Mouse (Mus musculus) layer of hippocampus, postnatal 14 days (tissue): ENCODE measurements around the gene Pomgnt2. TPM values are rescaled to one million over a fixed set of nuclear protein-coding genes. Genes with fewer than 3 reads are reported as not detected.

Source experiments
- DNase-seq, 2 experiments: peaks; one replicate each; pipeline ENCODE4 v3.0.0; 2021 to 2022; ENCODE audit warnings: low spot score in 2 of 2, mixed read lengths in 1 of 2
- total RNA-seq, 2 experiments: library from RNA; stranded (reverse); gene quantifications; 2 replicates each; pipeline ENCODE4 v1.2.3; 2021

Gene Pomgnt2
- total RNA-seq, 2 experiments from 2014 or later: 39.0 to 39.2 TPM

DNA sequence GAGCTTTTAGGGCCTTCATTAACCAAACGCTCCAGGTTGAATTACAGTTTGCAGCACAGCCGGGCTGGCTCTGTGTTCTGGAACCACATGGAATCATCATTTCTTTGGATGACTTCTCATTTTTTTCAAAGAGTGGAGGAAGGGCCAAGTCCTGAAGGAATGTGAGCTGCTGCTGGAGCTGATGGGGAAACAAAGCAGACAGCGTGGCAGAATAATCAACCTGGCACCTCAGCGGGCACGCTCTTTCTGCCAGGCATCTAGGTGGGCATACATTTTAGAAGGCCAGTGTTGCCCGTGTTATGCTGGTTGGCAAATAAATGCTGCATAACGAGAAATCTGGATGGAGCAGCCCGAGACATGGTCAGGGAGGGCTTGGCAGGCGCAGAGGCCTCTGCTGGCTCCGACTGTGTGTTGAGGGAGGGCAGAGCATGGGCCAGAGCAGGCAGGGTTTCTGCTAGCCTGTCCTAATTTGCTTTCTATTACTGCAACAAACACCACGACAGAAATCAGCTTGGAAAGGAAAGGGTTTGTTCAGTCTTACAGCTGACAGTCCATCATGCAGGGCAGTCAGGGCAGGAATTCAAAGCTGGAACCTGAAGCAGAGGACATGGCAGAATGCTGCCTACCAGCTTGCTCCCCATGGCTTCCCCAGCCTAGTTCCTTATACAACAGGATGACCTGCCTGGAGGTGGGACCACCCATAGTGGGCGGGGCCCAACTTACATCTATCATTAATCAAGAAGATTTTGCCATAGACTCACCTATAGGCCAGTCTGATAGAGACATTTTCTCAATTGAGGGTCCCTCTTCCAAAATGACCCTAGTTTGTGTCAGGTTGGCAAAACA is 22.5 kb downstream of the Pomgnt2 start:
- DNase-seq: peak; percentile 54 to 72

- DNase-seq: no peak
Measured at GRCm38 (mm10) chr9:121973207-121973606, 23.7 kb downstream of the Pomgnt2 start.

GRCm38 (mm10) chr9:121969841-121970381 is 27.0 kb downstream of the Pomgnt2 start:
- no peak for DNase-seq

DNA sequence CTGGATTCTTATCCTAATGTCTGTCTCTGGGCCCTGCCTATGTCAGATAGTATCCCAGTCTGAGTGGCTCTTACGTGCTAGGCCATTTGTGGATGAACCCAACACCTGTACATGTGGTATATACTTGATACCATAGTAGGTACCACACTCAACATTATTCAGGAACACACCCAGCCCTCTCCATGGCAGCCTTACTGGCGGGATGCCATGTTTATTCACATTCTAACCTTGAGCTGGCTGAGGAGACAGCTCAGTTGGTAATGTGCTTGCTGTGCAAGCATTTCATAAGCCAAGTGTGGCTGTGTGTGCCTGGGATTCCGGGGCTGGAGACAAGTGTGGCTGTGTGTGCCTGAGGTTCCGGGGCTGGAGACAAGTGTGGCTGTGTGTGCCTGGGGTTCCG is 28.7 kb downstream of the Pomgnt2 start:
- DNase-seq: no peak

DNA sequence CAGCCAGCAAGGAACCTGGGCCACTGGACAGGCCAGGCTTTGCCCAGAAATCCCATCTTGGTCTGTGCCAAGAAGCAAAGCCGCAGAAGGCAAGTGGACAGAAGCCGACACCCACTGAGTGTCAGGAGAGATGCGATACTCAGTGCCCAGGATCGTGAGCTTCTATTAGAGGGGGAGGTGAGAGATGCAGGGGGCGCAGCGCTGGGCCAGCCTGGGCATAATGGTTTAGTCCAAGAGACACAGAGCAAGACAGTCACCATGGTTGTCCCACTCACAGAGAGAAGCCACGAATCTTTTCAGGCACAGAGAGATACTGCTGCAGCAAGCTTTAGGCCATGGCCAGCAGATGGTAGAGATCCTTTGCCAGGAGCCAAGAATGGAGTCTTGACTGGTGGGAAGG is 32.0 kb downstream of the Pomgnt2 start:
- no peak for DNase-seq

DNA sequence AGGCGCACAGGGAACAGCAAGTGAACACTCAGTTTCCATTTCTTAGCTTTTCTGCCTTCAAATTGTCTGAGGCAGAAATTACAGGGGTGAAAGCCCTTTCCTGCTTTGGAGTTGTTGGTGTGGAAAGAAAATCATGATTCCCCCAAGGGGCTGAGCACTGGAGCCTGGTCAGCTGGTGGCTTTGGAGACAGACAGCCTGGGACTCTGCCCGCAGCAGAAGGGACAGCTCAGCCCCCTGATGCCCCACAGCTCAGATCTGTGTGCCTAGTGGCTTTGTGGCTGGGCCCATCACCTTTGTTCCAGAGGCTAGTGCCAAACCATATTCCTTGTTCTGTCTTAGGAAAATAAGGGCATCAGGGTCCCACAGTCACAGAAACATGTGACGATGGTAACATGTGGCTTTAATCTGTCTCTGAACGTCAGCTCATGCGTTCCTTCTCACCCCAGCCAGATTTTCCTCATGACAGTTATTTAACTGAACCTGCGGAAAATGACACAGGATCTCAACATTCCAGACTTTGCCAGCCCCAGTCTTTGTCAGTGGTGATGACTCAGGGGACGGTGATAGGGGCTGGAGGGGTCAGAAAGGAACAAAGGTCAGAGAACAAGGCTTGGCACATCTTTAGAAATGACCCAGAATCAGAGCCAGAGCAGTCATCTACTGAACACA is 36.8 kb downstream of the Pomgnt2 start:
- DNase-seq: no peak

GRCm38 (mm10) chr9:121952596-121952995 is 44.3 kb downstream of the Pomgnt2 start:
- DNase-seq: no peak

DNA sequence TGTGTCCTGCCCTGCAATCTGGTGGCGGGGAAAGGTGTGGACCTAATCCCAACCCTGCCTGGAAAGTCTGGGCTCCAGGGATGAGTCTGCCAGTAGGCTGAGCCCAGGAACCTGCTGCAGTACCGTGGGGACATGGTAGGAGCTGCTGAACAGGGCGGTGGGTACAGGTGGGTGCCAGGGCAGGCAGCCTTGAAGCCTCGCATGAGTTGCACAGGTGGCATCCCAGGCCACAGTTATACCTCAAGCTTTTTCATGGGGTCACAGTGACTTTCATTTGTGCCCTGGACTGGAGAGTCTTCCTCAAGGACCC is 45.8 kb downstream of the Pomgnt2 start:
- DNase-seq: no peak

GRCm38 (mm10) chr9:121950418-121951113 is 46.3 kb downstream of the Pomgnt2 start, which contains the start of gene Fam198a:
Fam198a (plus strand) TSS chr9:121950988.
- DNase-seq: peak; percentile 52 to 71

DNA sequence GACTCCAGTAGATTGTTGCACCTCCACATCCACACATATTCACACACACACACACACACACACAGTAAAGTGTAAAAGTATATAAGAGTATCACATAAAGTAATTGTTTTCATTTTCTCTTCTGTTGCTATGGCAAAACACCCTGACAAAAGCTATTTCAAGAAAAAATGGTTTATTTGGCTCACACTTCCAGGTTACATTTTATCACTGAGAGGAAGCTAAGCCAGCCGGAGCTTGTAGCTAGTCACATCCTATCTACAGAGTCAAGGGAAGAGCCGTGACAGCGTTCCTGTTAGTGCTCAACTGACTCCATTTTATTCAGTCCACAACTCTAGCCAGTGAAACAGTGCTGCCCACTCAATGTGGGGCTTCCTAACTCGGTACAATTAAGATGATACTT is 48.5 kb downstream of the Pomgnt2 start:
- DNase-seq: no peak

- peak; percentile 76 to 86 for DNase-seq
Measured at GRCm38 (mm10) chr9:121947784-121948183, 49.1 kb downstream of the Pomgnt2 start.

- no peak for DNase-seq
Measured at GRCm38 (mm10) chr9:121943628-121944027, 53.3 kb downstream of the Pomgnt2 start.

- DNase-seq: no peak
Measured at GRCm38 (mm10) chr9:121943005-121943404, 53.9 kb downstream of the Pomgnt2 start.

DNA sequence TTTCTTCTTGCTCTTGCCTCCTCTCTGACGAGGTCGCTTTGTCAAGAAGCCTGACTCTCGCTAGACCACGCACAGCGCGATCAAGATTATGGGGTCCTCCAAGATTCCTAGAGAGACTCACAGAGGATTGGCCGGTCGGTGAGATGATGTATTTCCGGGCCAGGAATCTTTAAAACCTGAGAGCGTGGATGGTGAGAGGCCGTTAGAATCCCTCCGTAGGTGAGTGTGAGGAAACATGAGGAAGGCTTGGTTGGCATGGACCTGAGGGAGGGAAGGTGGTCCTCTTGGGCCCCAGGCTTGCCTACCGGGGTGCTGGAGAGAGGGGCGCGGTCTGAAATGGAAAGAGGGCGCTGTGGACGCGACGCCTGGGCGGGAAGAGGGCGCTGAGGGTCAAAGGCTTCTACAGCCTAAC is 59.0 kb downstream of the Pomgnt2 start:
- no peak for DNase-seq

DNA sequence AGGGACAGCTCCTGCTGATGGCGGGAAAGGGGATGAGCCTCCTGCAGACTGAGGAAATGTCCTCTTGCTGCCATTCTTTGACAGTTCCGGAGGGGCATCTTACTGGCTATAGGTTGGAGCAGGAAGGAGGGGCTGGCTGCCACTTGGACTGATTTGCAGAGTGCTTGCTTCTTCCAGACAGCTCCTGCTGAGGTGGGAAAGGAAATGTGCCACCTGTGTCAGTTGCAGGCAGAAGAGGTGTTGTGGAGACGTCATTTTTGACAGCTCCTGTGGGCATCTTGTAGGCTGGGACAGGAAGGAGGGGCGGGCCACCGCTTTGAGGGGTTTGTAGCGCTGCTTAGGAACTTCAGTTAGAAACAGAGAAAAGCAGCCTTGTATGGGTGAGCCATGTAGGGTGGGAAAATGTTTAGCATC is 59.5 kb downstream of the Pomgnt2 start:
- DNase-seq: no peak

- DNase-seq: no peak
Measured at GRCm38 (mm10) chr9:121936952-121937351, 60.0 kb downstream of the Pomgnt2 start.

GRCm38 (mm10) chr9:121934856-121935255 is 62.1 kb downstream of the Pomgnt2 start:
- DNase-seq: peak in 1 of 2 experiments; percentile 29
